In the genomic region with DNA sequence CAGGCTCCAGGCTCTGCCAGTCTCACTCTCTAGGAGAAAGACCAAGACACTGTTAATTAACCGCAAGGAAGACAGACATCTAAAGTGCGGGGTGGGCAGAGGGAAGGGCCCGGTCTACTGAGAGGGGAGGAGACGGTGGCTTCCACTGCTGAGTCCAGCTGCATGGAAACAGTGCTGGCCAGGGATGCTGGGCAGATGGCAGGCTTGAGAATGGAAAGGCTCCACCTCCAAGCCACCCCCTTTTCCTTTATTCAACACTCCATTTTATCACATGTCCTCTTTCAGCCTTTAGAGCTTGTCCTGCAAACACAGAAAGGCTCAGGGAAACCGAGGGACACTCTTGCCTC, we compare ENCODE assay signal across 10 mouse cellular contexts.
DNase-seq lines count a peak whose midpoint lies in the region; ATAC-seq and TF ChIP-seq lines count a peak whose summit lies in the region.
"Had no signal": no experiment of that assay in that cellular context is flagged by ENCODE, and none has a peak within 500 bp of the region (broad histone marks: within the 10 kb centered on the region; RNA-seq: fewer than 3 reads in every experiment).

No protein-coding gene starts in this region.

- H3K4me3 ChIP-seq in layer of hippocampus, adult 2 months = no peak overlapping the region
- no peak overlapping the region for H3K4me3 ChIP-seq in embryonic facial prominence, embryonic 11.5 days (ENCODE audit: low read depth, low read length)
- H3K4me3 ChIP-seq in hindbrain, embryonic 12.5 days = no peak overlapping the region
- no peak overlapping the region for H3K4me3 ChIP-seq in neural tube, embryonic 12.5 days
- H3K4me3 ChIP-seq: heart, embryonic 13.5 days; megakaryocyte, embryonic 14.5 days had no signal

- no peaks in the 10 kb centered on the region for H3K36me3 ChIP-seq in embryonic facial prominence, embryonic 11.5 days (replicated peaks; ENCODE audit: control insufficient read depth, insufficient read depth, low read depth, low read length)
- H3K36me3 ChIP-seq in hindbrain, embryonic 12.5 days = no peaks in the 10 kb centered on the region
- no peaks in the 10 kb centered on the region for H3K36me3 ChIP-seq in neural tube, embryonic 12.5 days
- H3K36me3 ChIP-seq: heart, embryonic 13.5 days had no signal

- 0 out of 2 replicates have a peak, but pooled peaks have one; percentile 37 for ATAC-seq in embryonic facial prominence, embryonic 11.5 days (replicated peaks; ENCODE audit: insufficient number of reproducible peaks, low FRiP score, low TSS enrichment, low read depth)
- peak; percentile 65 for ATAC-seq in hindbrain, embryonic 12.5 days (ENCODE audit: low FRiP score)
- ATAC-seq in neural tube, embryonic 12.5 days (ENCODE audit: low FRiP score, low read depth) = peak; percentile 75
- no peak for ATAC-seq in activated CD4-positive, CD25-positive, alpha-beta regulatory T cell, adult 4 months
- ATAC-seq in CD4-positive, CD25-positive, alpha-beta regulatory T cell, adult 4 months = no peak

- no peak overlapping the region for H3K9ac ChIP-seq in embryonic facial prominence, embryonic 11.5 days (replicated peaks; ENCODE audit: low read length)
- H3K9ac ChIP-seq in hindbrain, embryonic 12.5 days = no peak overlapping the region
- no peak overlapping the region for H3K9ac ChIP-seq in neural tube, embryonic 12.5 days
- H3K9ac ChIP-seq: heart, embryonic 13.5 days had no signal

- peak overlapping the region; percentile 37 for H3K27ac ChIP-seq in layer of hippocampus, adult 2 months
- no peak overlapping the region for H3K27ac ChIP-seq in embryonic facial prominence, embryonic 11.5 days (replicated peaks; ENCODE audit: low read depth, low read length)
- H3K27ac ChIP-seq in hindbrain, embryonic 12.5 days = peak overlapping the region; percentile 79
- H3K27ac ChIP-seq in neural tube, embryonic 12.5 days = 0 out of 2 replicates have a peak overlapping the region, but pooled peaks have one; percentile 33
- H3K27ac ChIP-seq: heart, embryonic 13.5 days had no signal

- WGBS in embryonic facial prominence, embryonic 11.5 days = 49% methylated on average over 5 of the region's 5 CpGs
- 28% methylated on average over 5 of the region's 5 CpGs for WGBS in hindbrain, embryonic 12.5 days
- WGBS in neural tube, embryonic 12.5 days = 12% methylated on average over 5 of the region's 5 CpGs

- H3K4me1 ChIP-seq in embryonic facial prominence, embryonic 11.5 days (ENCODE audit: control insufficient read depth, insufficient read depth, low read length) = no peaks in the 10 kb centered on the region; the same call in 1 of the 2 replicates
- peaks cover 26% of the 10 kb centered on the region for H3K4me1 ChIP-seq in hindbrain, embryonic 12.5 days
- H3K4me1 ChIP-seq in neural tube, embryonic 12.5 days = peaks cover 25% of the 10 kb centered on the region
- H3K4me1 ChIP-seq: heart, embryonic 13.5 days; megakaryocyte, embryonic 14.5 days had no signal

- DNase-seq in layer of hippocampus, adult 2 months (ENCODE audit: low spot score in 2 of 2) = peak in 1 of 2 experiments; percentile 35
- DNase-seq in layer of hippocampus, postnatal 25 days (ENCODE audit: extremely low spot score in 1 of 2, low spot score in 1 of 2) = no peak
- no peak for DNase-seq in embryonic facial prominence, embryonic 11.5 days (ENCODE audit: low spot score)
- DNase-seq in thymus, postnatal 36 days = no peak

- H3K27me3 ChIP-seq in embryonic facial prominence, embryonic 11.5 days (ENCODE audit: control insufficient read depth, insufficient read depth, low read length) = no peaks in the 10 kb centered on the region
- H3K27me3 ChIP-seq in hindbrain, embryonic 12.5 days = peaks cover 17% of the 10 kb centered on the region
- no peaks in the 10 kb centered on the region for H3K27me3 ChIP-seq in neural tube, embryonic 12.5 days (replicated peaks)

- TF ChIP-seq CTCF in layer of hippocampus, adult 2 months (conservative IDR thresholded peaks at IDR 0.05) = no peak

- H3K9me3 ChIP-seq in embryonic facial prominence, embryonic 11.5 days (replicated peaks; ENCODE audit: control insufficient read depth, low read length) = no peaks in the 10 kb centered on the region
- H3K9me3 ChIP-seq in hindbrain, embryonic 12.5 days (replicated peaks) = no peaks in the 10 kb centered on the region
- H3K9me3 ChIP-seq in neural tube, embryonic 12.5 days = no peaks in the 10 kb centered on the region
- H3K9me3 ChIP-seq: heart, embryonic 13.5 days had no signal

- no peak overlapping the region for H3K4me2 ChIP-seq in embryonic facial prominence, embryonic 11.5 days (ENCODE audit: low read depth, low read length)
- H3K4me2 ChIP-seq in hindbrain, embryonic 12.5 days (replicated peaks) = no peak overlapping the region
- peak overlapping the region; percentile 4; the same call in 1 of the 2 replicates for H3K4me2 ChIP-seq in neural tube, embryonic 12.5 days (replicated peaks)
- H3K4me2 ChIP-seq: heart, embryonic 13.5 days had no signal

Comparison
In these comparisons a context has a peak if more than half of its experiments do, and no peak if none do; other contexts are left out.
1. ATAC-seq: peak in embryonic facial prominence, embryonic 11.5 days (single experiment), hindbrain, embryonic 12.5 days (single experiment) and neural tube, embryonic 12.5 days (single experiment); none in activated CD4-positive, CD25-positive, alpha-beta regulatory T cell, adult 4 months (single experiment) and CD4-positive, CD25-positive, alpha-beta regulatory T cell, adult 4 months (single experiment).